Mouse (Mus musculus) midbrain, embryonic 13.5 days (tissue): ENCODE data around the gene Col4a1. TPM values are rescaled to one million over a fixed set of nuclear protein-coding genes. Genes with fewer than 3 reads are reported as not detected.

ENCODE experiments used
- ATAC-seq: fragments of 200-750 bp; cut with Nextera tagmentation; 2 replicates; pipeline ENCODE4 v1.8.0; 2017; ENCODE audit warnings: mild to moderate bottlenecking, moderate TSS enrichment, moderate library complexity
- H3K27ac ChIP-seq: fragments of 300-500 bp; sonication (generic); 2 replicates; pipeline ENCODE4 v1.5.1; 2015; ENCODE audit warnings: inconsistent platforms, mild to moderate bottlenecking, moderate library complexity
- H3K27me3 ChIP-seq: fragments of 300-500 bp; sonication (generic); 2 replicates; pipeline ENCODE4 v1.6.1; 2015; ENCODE audit warnings: mild to moderate bottlenecking, inconsistent platforms
- H3K36me3 ChIP-seq: fragments of 300-500 bp; sonication (generic); 2 replicates; pipeline ENCODE4 v1.6.1; 2015; ENCODE audit warnings: mild to moderate bottlenecking, inconsistent platforms
- H3K4me1 ChIP-seq: fragments of 300-500 bp; sonication (generic); replicated peaks from 2 replicates; pipeline ENCODE4 v1.6.1; 2015; ENCODE audit warnings: inconsistent platforms
- H3K4me2 ChIP-seq: fragments of 300-500 bp; sonication (generic); replicated peaks from 2 replicates; pipeline ENCODE4 v1.6.1; 2015; ENCODE audit warnings: moderate library complexity, mild to moderate bottlenecking, inconsistent platforms
- H3K4me3 ChIP-seq: fragments of 300-500 bp; sonication (generic); replicated peaks from 2 replicates; pipeline ENCODE4 v1.5.1; 2015; ENCODE audit warnings: mild to moderate bottlenecking, inconsistent platforms
- H3K9ac ChIP-seq: fragments of 300-500 bp; sonication (generic); replicated peaks from 2 replicates; pipeline ENCODE4 v1.6.1; 2015; ENCODE audit warnings: mild to moderate bottlenecking, inconsistent platforms
- H3K9me3 ChIP-seq: fragments of 300-500 bp; sonication (generic); 2 replicates; pipeline ENCODE4 v1.6.1; 2016; ENCODE audit warnings: mild to moderate bottlenecking, inconsistent platforms
- WGBS: fragments of 180-500 bp; shearing (Covaris S2); methylation state at CpG from one replicate; pipeline ENCODE4 v1.1.7; 2015; 5-methylcytosine and 5-hydroxymethylcytosine counted together
- polyA plus RNA-seq: library from polyadenylated mRNA; unstranded; fragments of >200 nt; fragmentation: Nextera tagmentation; extraction: Ambion mirVana; gene quantifications from 2 replicates; pipeline ENCODE4 v1.2.1, GENCODE M21; 2015

Col4a1 gene
- polyA plus RNA-seq, 1 experiment from 2014 or later, result 83.4 TPM

- Histone ChIP-seq H3K4me2 (no peak overlapping the region), H3K36me3 (no peaks in the 10 kb centered on the region), H3K9me3 (no peaks in the 10 kb centered on the region), H3K4me1 (0 out of 2 replicates have a peak, but pooled peaks cover 3% of the 10 kb centered on the region), H3K9ac (no peak overlapping the region), H3K27me3 (no peaks in the 10 kb centered on the region), H3K4me3 (no peak overlapping the region), H3K27ac (no peak overlapping the region)
- WGBS, result 77% methylated on average over 7 of the region's 7 CpGs
- ATAC-seq, result no peak
Observed at GRCm38 (mm10) chr8:11256405-11256804, 56.2 kb downstream of the Col4a1 start.

DNA sequence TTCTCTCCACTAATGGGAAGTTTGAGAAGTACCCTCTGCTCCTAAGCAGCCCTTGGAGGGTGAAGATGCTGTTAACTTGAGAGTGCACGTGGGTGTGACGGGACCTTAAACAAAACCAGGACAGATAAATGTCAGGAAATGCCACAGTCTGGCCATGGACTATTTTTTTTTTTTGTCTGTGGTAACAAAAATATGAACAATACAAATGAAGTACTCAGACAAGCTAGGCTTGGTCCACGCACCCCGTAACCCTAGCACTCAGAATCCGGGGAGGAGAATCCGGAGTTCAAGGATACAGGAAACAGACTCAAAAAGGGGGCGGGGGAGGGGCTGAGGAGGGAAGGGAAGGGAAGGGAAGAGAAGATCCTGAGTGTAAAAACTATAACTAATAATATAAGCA lies 56.9 kb downstream of the Col4a1 start:
- ATAC-seq, result no peak
- no peak overlapping the region for H3K4me2 ChIP-seq
- H3K4me1 ChIP-seq, result 0 out of 2 replicates have a peak, but pooled peaks cover 3% of the 10 kb centered on the region
- H3K27ac ChIP-seq, result no peak overlapping the region
- H3K27me3 ChIP-seq, result no peaks in the 10 kb centered on the region
- no peaks in the 10 kb centered on the region for H3K9me3 ChIP-seq
- H3K4me3 ChIP-seq, result no peak overlapping the region
- H3K36me3 ChIP-seq, result no peaks in the 10 kb centered on the region
- 73% methylated on average over 7 of the region's 7 CpGs for WGBS
- no peak overlapping the region for H3K9ac ChIP-seq

GRCm38 (mm10) chr8:11254914-11255530 lies 57.6 kb downstream of the Col4a1 start:
- no peaks in the 10 kb centered on the region for H3K9me3 ChIP-seq
- H3K27ac ChIP-seq, result no peak overlapping the region
- H3K4me2 ChIP-seq, result no peak overlapping the region
- H3K4me1 ChIP-seq, result 0 out of 2 replicates have a peak, but pooled peaks cover 3% of the 10 kb centered on the region
- H3K4me3 ChIP-seq, result no peak overlapping the region
- 90% methylated on average over 10 of the region's 10 CpGs for WGBS
- H3K36me3 ChIP-seq, result no peaks in the 10 kb centered on the region
- no peaks in the 10 kb centered on the region for H3K27me3 ChIP-seq
- H3K9ac ChIP-seq, result no peak overlapping the region
- ATAC-seq, result no peak

- Histone ChIP-seq H3K4me2 (no peak overlapping the region), H3K36me3 (no peaks in the 10 kb centered on the region), H3K27ac (no peak overlapping the region), H3K9ac (no peak overlapping the region), H3K27me3 (no peaks in the 10 kb centered on the region), H3K4me3 (no peak overlapping the region), H3K4me1 (no peaks in the 10 kb centered on the region), H3K9me3 (no peaks in the 10 kb centered on the region)
- no peak for ATAC-seq
- WGBS, result 72% methylated on average over 2 of the region's 2 CpGs
Observed at GRCm38 (mm10) chr8:11254510-11254909, 58.1 kb downstream of the Col4a1 start.

DNA sequence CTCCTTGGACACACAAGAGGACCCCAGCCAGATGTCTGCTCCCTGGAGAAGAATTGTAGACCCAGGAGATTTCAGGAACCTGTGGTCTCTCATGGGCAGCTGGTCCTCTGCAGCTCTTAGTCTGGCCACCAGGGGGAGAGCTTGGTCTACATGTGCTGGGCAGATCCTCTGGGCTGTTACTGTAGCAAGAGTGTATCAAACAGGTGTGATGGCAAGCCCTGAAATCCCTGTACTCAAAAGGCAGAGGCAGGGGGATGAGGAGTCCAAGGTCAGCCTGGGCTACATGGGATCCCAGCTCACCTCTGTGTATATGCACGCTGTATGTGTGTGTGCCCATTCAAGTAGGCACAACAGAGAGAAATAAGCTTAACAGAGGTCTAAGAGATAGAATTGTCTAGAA lies 59.1 kb downstream of the Col4a1 start:
- H3K9ac ChIP-seq, result no peak overlapping the region
- H3K4me3 ChIP-seq, result no peak overlapping the region
- ATAC-seq, result peak; percentile 55
- H3K36me3 ChIP-seq, result no peaks in the 10 kb centered on the region
- 39% methylated on average over 1 of the region's 1 CpGs for WGBS
- H3K27ac ChIP-seq, result no peak overlapping the region
- H3K27me3 ChIP-seq, result no peaks in the 10 kb centered on the region
- H3K4me1 ChIP-seq, result no peaks in the 10 kb centered on the region; the same call in 1 of the 2 replicates
- no peaks in the 10 kb centered on the region for H3K9me3 ChIP-seq
- H3K4me2 ChIP-seq, result no peak overlapping the region

- Histone ChIP-seq H3K4me3 (no peak overlapping the region), H3K9me3 (no peaks in the 10 kb centered on the region), H3K27me3 (no peaks in the 10 kb centered on the region), H3K4me2 (no peak overlapping the region), H3K4me1 (no peaks in the 10 kb centered on the region; the same call in 1 of the 2 replicates), H3K36me3 (no peaks in the 10 kb centered on the region), H3K9ac (no peak overlapping the region), H3K27ac (no peak overlapping the region)
- ATAC-seq, result no peak
- WGBS, result 91% methylated on average over 10 of the region's 10 CpGs
Observed at GRCm38 (mm10) chr8:11253041-11253440, 59.6 kb downstream of the Col4a1 start.

DNA sequence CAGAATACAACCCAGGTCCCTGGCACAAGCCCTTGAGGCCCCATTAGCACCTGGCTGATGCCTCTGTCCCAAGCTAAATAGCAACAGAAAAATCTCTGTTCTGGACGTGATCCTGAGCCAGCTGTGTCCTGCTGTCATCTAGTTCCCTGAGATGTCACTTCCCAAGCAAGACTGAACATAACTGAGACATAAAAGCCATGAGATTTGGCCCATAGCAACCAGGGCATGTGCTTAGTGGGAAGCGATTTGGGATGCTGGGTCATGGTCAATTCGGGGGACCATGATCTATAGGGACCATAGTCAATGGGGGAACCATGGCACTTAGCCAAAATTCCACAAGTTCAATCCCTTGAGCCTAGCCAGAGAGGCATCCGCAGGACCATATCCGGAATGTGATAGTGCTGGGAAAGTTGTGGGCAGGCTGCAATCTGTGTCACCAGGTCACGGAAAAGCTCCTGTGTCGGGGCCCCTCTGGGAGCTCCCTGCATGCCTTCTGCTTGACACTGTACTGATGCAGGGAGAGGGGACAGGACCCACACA lies 60.3 kb downstream of the Col4a1 start:
- H3K9me3 ChIP-seq, result no peaks in the 10 kb centered on the region
- H3K4me1 ChIP-seq, result no peaks in the 10 kb centered on the region; the same call in 1 of the 2 replicates
- no peak overlapping the region for H3K4me3 ChIP-seq
- no peak overlapping the region for H3K4me2 ChIP-seq
- H3K27ac ChIP-seq, result no peak overlapping the region
- no peak overlapping the region for H3K9ac ChIP-seq
- H3K36me3 ChIP-seq, result no peaks in the 10 kb centered on the region
- no peaks in the 10 kb centered on the region for H3K27me3 ChIP-seq
- no peak for ATAC-seq
- WGBS, result 72% methylated on average over 7 of the region's 7 CpGs

DNA sequence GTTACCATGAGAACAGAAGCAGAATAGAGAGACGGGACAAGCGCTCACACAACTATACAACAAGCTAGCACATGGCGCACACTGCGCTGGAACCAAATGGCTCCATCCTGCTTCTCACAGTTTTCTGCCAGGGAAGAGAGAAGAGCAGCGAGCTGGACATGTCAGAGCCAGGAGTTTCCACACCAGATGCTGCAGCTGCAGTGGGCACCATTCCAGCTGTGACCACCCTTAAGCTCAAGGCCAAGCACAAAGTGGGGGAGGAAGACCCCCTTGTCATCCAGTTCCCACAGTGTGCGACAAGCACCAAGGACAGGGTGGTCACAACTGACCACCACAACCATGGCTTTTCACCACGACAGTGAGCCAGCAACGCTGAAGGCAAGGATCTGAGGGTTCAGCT lies 62.5 kb downstream of the Col4a1 start:
- Histone ChIP-seq H3K36me3 (no peaks in the 10 kb centered on the region), H3K9ac (no peak overlapping the region), H3K4me1 (no peaks in the 10 kb centered on the region; the same call in 1 of the 2 replicates), H3K27ac (no peak overlapping the region), H3K4me2 (no peak overlapping the region), H3K27me3 (no peaks in the 10 kb centered on the region), H3K9me3 (no peaks in the 10 kb centered on the region), H3K4me3 (no peak overlapping the region)
- 87% methylated on average over 8 of the region's 8 CpGs for WGBS
- ATAC-seq, result no peak

- H3K36me3 ChIP-seq, result no peaks in the 10 kb centered on the region
- H3K27ac ChIP-seq, result no peak overlapping the region
- no peak overlapping the region for H3K4me3 ChIP-seq
- H3K4me2 ChIP-seq, result no peak overlapping the region
- no peaks in the 10 kb centered on the region for H3K9me3 ChIP-seq
- H3K9ac ChIP-seq, result no peak overlapping the region
- no peaks in the 10 kb centered on the region for H3K27me3 ChIP-seq
- H3K4me1 ChIP-seq, result no peaks in the 10 kb centered on the region; the same call in 1 of the 2 replicates
- WGBS, result 73% methylated on average over 7 of the region's 7 CpGs
- ATAC-seq, result no peak
Observed at GRCm38 (mm10) chr8:11249541-11250058, 63.0 kb downstream of the Col4a1 start.

DNA sequence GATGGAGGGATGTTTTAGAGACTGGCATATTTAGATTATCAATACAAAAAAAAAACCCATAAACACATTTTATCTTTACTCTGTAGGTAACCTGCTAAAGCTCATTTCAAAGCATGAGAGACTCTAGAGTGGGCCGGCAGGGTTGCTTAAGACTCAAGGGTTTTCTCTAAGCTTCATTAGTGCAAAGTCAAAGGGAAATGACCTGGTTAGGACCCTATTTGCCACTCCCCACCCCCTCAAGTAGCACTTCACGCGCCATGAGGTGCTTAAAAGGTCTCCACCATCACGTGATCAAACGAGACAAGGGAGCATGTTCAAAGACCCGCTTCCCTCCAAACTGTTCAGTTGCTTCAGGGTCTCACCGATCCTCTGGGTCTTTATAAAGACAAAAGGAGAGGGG lies 63.9 kb downstream of the Col4a1 start:
- Histone ChIP-seq H3K9me3 (no peaks in the 10 kb centered on the region), H3K4me2 (no peak overlapping the region), H3K4me1 (no peaks in the 10 kb centered on the region; the same call in 1 of the 2 replicates), H3K27me3 (no peaks in the 10 kb centered on the region), H3K4me3 (no peak overlapping the region), H3K36me3 (no peaks in the 10 kb centered on the region), H3K9ac (no peak overlapping the region), H3K27ac (no peak overlapping the region)
- 58% methylated on average over 7 of the region's 7 CpGs for WGBS
- ATAC-seq, result no peak

GRCm38 (mm10) chr8:11241488-11241887 lies 71.1 kb downstream of the Col4a1 start:
- no peaks in the 10 kb centered on the region for H3K36me3 ChIP-seq
- H3K9ac ChIP-seq, result no peak overlapping the region
- ATAC-seq, result no peak
- H3K4me3 ChIP-seq, result no peak overlapping the region
- H3K27ac ChIP-seq, result no peak overlapping the region
- no peaks in the 10 kb centered on the region for H3K9me3 ChIP-seq
- H3K27me3 ChIP-seq, result no peaks in the 10 kb centered on the region
- 82% methylated on average over 2 of the region's 2 CpGs for WGBS
- H3K4me1 ChIP-seq, result no peaks in the 10 kb centered on the region
- H3K4me2 ChIP-seq, result no peak overlapping the region

DNA sequence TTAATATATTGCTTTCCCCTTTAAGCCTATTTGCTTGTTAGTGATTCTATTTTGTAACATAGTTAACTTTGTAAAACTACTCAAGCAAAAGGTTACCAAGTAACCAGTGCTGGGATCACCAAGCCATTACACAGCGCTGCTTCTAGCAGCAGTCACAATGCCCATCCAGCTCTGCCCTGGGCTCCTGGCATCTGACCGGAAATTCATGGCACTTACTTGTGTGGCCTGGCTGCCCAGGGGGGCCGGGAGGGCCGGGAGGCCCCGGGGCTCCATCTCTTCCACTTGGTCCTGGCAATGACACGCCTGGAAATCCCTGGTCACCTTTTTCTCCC lies 77.8 kb downstream of the Col4a1 start:
- 82% methylated on average over 6 of the region's 6 CpGs for WGBS
- H3K27ac ChIP-seq, result no peak overlapping the region
- H3K9me3 ChIP-seq, result no peaks in the 10 kb centered on the region
- H3K27me3 ChIP-seq, result no peaks in the 10 kb centered on the region
- no peak overlapping the region for H3K4me2 ChIP-seq
- no peaks in the 10 kb centered on the region for H3K4me1 ChIP-seq
- H3K4me3 ChIP-seq, result no peak overlapping the region
- ATAC-seq, result no peak
- no peak overlapping the region for H3K9ac ChIP-seq
- H3K36me3 ChIP-seq, result no peaks in the 10 kb centered on the region
